Mouse (Mus musculus) retina, embryonic 14.5 days (tissue): Measurements from ENCODE around the gene Atp6v0e.

Experiments used
- DNase-seq: peaks from one replicate; pipeline ENCODE4 v3.0.0-alpha.2; 2015; ENCODE audit warnings: low spot score

Gene Atp6v0e

DNA sequence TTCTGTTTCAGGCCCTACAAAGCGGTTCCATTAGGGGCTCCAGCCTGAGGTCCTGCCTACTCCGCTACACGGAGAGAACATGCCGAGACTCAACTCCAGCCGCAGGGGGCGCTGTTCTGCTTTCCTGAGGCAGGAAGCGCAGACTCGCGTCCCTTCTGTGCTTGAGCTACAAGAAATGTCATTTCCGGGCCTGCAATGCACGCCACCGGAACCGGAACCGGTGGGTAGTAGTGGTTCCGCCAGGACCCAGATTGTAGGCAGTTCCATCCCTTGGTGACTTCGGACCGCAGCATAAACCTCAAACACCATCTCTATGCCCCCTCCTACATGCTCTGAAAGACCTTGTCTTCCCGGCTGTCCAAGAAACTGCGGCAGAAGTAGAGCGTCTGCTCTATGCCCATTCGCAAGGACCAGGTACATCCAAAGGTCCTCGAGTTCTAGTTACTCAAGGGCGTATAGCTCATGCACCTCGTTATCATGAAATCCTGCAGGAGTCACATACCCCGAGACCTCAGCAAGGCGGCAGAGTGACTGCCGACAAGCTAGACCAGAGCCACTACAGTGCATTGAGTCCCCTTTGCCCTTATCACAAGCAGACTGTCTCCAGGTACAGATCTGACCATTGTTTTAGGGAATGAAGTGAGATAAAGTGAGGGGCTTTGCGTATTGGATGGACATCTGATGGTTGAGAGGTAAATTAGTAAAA, at the start of gene Atp6v0e:
TSS of gene Atp6v0e (plus strand) at position 254 of the 706 bp plus-strand sequence.
- DNase-seq, result peak; percentile 99

DNA sequence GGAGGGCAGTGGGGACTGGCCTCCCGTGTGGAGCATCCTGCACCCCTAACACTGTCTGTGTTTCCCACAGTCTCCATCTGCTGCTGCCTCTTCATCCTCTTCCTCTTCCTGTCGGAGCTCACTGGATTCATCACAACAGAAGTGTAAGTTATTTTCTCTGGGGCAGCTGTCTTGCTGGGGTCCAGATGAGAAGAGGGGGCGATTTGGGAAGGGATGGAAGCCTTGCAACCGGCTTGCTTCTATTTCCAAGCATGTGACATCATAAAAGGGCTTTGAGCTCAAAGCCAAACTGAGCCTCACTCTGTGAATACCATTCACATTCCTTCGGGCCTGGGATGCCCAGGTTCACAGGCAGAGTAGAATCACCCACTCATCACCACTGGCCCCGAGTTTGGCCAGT, 48.7 kb upstream of the Atp6v0e start:
- no peak for DNase-seq

DNA sequence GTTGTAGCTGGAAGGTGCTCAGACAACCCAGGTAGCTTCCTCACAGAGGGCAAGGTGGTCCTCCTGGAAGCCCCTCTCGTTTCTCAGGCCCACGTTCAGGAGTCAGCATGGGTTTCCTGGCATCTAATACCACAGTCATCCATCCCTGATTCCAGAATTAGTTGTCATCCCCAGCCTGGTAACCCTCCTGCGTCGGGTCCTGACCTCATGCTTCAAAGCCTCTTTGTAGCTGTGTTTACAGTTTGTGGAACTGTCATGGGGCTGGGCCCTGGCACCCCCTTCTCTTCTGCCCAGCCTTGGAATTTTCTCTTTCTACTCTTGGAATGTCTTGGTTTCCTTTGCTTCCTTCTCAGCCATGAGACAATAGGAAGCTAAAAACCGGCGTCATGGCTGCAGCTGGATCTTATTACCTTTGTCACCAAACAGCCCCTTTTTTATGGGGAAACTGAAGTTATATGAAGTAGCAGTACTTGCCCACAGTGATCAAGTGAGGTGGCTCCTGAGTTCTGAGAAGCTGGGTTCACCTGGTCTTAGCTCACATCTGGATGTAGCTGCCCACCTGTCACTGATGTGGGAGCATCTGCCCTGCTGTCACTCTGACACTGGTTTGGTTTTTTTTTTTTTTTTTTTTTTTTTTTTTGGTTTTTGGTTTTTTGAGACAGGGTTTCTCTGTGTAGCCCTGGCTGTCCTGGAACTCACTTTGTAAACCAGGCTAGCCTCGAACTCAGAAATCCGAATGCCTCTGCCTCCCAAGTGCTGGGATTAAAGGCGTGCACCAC, 48.1 kb upstream of the Atp6v0e start:
- DNase-seq, result no peak

GRCm38 (mm10) chr17:26616696-26617095, 46.3 kb upstream of the Atp6v0e start:
- no peak for DNase-seq

GRCm38 (mm10) chr17:26618498-26618897, 44.5 kb upstream of the Atp6v0e start:
- no peak for DNase-seq

DNA sequence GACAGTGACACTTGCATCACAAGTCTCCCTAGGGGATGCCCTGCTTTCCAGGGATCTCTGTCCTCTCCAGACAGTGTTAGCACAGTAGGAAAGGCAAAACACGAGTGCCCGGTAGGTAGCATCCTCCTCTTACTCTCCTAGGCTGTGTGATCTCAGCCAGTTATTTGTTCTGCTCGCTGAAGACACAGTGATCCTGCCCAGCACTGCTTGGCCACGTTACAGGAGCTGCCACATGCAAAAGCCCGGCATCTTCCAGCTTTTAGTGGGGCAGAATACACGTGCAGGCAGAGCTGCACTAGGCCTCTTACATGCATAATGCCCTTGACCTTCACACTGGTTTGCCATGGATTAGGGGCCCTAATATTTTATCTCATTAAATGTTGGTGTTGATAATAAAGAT, 43.5 kb upstream of the Atp6v0e start:
- no peak for DNase-seq

- DNase-seq, result no peak
Measured at GRCm38 (mm10) chr17:26620292-26620691, 42.7 kb upstream of the Atp6v0e start.

DNA sequence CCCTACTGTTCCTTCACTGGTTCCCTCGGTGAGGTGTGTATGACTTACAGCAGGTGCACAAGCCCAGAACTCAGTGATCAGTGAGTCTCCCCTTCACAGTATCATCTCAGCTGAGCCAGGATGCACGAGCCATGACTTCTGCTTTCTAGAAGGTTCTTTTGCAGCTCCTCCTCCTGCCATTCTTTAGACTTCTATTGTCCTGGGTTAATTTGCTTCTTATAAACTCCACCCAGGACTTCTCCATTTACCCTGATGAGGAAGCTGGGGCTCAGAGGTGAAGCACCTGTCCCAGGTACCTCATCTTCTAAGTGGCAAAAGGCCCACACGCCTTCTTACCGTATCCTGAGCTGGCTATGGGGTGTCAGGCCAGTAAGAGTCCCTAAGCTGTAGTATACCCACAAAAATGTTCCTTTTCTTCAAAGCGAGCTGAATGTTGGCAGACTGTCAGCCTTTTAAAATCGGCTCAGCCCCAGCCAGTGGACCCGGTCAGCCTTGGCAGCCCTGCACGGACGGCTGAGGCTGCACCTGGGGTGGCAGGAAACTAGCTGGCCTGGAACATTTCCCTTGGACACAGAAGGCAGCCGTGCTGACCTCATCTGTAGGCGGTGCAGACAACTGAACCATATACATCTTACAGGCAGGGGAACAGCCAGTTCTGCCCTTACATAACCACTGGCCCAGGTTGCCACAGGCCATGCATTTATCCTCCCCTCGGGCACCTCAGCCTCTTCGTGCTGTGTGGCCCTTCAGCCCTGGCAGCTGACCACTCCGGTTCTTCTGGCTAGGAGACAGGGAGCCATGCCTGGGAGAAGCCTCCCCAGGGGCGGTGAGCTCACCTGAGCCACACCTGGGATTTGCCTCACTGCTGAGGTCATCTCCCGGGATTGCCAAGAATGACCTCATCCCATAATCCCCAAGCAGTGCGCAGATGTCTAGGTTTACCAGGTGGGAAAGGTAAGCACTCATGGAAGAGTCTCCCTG, 42.0 kb upstream of the Atp6v0e start:
- DNase-seq, result no peak

DNA sequence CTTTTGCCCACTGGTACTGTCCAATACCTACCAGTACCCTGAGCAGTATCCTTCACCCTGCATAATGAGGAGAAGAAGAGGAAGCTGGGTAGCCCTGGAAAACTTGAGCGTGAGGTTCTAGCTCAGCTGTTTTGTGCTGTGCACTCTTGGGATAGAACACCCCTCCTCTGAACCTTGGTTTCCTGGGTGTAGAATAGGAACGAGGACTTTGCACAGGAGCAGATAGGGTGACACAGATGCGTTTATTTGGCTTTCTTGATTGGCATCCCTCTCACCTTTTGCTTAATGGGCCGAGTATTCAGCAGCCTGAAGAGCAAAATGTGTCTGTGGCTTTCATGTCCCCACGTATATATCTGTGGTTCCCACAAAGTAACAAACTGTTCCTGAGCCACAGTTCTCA, 41.1 kb upstream of the Atp6v0e start:
- DNase-seq, result no peak

- no peak for DNase-seq
Measured at GRCm38 (mm10) chr17:26623991-26624390, 39.0 kb upstream of the Atp6v0e start.

DNA sequence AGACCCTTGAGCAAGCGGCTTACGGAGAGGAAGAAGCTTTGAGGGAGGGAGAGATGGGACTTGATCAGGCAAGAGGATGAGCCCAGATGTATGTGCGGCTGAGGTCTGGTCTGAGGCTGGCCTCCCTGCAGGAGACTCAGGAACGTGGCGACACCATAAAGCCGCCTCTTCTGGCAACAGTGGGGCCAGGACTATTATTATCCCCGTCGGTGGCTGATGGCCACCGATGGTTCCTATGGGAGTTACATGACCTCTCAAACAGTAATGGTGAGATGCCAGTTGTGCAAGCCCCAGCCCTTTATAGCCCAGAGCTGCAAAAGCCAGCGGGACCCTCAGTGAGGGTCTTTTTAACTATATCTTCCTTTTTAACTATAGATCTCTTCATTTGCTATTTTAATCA, 38.0 kb upstream of the Atp6v0e start:
- DNase-seq, result no peak

- no peak for DNase-seq
Measured at GRCm38 (mm10) chr17:26625521-26626010, 37.5 kb upstream of the Atp6v0e start.

DNA sequence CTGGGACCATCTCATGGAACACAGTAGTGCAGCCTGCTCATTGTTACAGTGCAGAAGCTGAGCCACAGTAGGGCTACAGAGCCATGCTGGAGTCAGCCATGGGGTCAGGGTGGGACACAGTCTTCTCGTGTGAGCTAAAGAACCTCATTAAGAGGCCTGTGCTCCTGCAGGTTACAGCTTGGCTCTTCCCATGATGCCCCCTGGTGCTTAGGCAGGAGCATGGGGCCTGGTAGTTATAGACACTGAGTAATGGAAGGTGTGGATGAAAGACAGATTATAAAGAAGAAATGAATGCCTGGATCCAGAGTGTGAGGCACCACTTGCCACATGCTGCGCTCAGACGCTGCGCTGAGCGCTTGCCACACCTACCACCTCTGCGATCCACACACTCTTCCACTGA, 34.6 kb upstream of the Atp6v0e start:
- no peak for DNase-seq

DNA sequence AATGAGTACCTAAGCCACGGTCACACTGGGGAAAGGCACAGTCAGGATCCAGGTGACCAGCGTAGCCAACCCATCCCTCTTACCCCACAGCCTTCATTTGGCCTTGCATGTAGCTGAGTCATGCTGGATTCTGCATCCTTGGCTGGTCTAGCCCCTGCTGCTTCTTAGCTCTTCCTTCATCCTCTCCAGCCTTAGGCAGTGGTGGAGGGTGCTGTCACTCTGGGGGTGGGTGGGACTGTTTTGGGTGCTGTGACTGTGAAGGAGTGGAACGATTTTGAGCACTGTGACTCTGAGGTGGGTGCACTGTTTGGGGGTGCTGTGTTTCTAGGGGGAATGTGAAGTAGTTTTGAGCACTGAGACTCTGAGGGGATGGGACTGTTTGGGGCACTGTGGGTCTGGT, 34.1 kb upstream of the Atp6v0e start:
- DNase-seq, result no peak

GRCm38 (mm10) chr17:26631811-26632327, 31.2 kb upstream of the Atp6v0e start:
- no peak for DNase-seq

DNA sequence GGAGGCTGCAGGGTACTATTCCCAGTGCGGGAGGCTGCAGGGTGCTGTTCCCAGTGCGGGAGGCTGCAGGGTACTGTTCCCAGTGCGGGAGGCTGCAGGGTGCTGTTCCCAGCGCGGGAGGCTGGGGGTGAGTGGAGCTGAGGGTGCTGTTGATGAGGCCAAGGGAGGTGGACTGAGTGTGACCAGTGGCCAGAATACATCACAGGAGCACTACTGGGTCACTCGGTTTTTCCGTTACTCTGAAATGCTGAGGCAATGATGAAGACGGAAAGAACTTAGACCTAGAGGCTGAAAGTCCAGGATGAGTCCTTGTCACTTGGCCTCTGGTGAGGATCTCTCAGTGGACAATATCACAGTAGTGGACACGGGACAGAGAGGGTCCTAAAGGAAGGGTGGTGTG, 29.8 kb upstream of the Atp6v0e start:
- no peak for DNase-seq

DNA sequence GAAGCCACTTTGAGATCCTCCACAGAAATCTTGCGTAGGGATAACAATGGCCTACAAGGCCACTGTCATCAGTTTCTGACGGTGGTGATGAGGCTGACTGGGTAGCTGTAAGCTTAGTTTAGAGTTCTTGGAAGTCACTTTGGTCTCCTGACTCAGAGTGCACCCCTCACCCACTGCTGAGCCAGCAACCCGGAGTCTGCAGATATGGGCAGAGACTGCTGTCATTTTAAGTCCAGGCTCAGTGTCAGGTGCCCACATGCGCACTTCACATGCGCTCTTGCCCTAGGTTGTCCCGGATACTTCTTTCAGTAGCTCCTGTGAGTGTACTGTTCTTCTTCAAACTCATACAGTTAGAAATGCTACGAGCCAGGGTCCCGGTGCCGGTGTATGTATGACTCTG, 29.1 kb upstream of the Atp6v0e start:
- no peak for DNase-seq

- DNase-seq, result no peak
Measured at GRCm38 (mm10) chr17:26634539-26634938, 28.5 kb upstream of the Atp6v0e start.

GRCm38 (mm10) chr17:26635951-26636350, 27.1 kb upstream of the Atp6v0e start:
- no peak for DNase-seq

- no peak for DNase-seq
Measured at GRCm38 (mm10) chr17:26637851-26638250, 25.2 kb upstream of the Atp6v0e start.

DNA sequence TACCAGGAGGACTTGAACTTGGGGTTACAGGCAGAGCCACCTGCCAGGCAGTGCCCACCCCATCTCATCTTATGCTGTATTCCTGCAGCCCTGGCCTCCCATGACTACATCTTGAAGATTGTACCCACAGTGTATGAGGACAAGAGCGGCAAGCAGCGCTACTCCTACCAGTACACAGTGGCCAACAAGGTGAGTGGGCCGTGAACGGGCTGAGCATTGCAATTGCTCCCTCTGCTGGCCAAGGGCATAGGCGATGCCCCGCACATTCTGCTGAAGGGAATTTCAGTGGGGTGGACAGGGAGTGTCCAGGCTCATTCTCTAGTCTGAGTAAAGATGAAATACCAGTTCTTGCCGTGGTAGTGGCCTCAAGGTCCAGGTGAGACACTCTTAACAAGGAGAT, 24.4 kb upstream of the Atp6v0e start:
- peak; percentile 88 for DNase-seq

DNA sequence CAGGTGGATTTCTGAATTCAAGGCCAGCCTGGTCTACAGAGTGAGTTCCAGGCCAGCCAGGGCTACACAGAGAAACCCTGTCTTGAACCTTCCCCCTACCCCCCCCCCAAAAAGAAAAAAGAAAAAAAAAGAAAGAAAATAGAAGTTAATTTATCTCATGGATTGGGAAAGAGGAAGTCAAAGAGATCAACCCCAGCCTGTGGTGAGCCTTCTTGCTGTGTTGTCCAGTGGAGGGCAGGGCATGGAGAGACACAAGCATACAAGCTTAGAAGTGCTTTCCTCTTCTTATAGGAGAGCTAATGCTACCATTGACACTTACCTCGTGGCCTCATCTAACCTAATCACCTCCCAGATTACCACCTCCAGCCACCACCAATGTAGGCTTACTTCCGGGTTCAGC, 23.2 kb upstream of the Atp6v0e start:
- no peak for DNase-seq
